Mouse (Mus musculus): ENCODE data around the gene Cstb. TPM values are rescaled to one million over a fixed set of nuclear protein-coding genes. Genes with fewer than 3 reads are reported as not detected.
A peak's percentile ranks its signal among the peaks of the same experiment; 100 is the strongest.

Gene Cstb
- total RNA-seq, 2 experiments from 2014 or later = 41.0 to 41.7 TPM

GRCm38 (mm10) chr10:78442292-78442691 is 16.8 kb downstream of the Cstb start:
- Histone ChIP-seq H3K27ac (no peak overlapping the region), H3K4me3 (no peak overlapping the region)
- DNase-seq (ENCODE audit: extremely low spot score in 1 of 2, low spot score in 2 of 2) = no peak
- TF ChIP-seq CTCF (IDR thresholded peaks at IDR 0.05) = no peak
- intact Hi-C loops (cut with DNase I) = no loop called here

- no peak overlapping the region for H3K27ac ChIP-seq
- no peak for TF ChIP-seq CTCF (IDR thresholded peaks at IDR 0.05)
- no peak for DNase-seq (ENCODE audit: extremely low spot score in 1 of 2, low spot score in 2 of 2)
- intact Hi-C loops (cut with DNase I) = no loop called here
- H3K4me3 ChIP-seq = no peak overlapping the region
These were observed 20.7 kb downstream of the Cstb start for GRCm38 (mm10) chr10:78446195-78446594.

- no peak for DNase-seq (ENCODE audit: extremely low spot score in 1 of 2, low spot score in 2 of 2)
- intact Hi-C loops (cut with DNase I) = no loop called here
- no peak overlapping the region for H3K27ac ChIP-seq
- no peak for TF ChIP-seq CTCF (IDR thresholded peaks at IDR 0.05)
- no peak overlapping the region for H3K4me3 ChIP-seq
These were observed 21.9 kb downstream of the Cstb start for GRCm38 (mm10) chr10:78447396-78447795.

- peak; percentile 41 for TF ChIP-seq CTCF (IDR thresholded peaks at IDR 0.05)
- Histone ChIP-seq H3K27ac (no peak overlapping the region), H3K4me3 (no peak overlapping the region)
- intact Hi-C loops (cut with DNase I) = no loop called here
- no peak for DNase-seq (ENCODE audit: extremely low spot score in 1 of 2, low spot score in 2 of 2)
These were observed 25.3 kb downstream of the Cstb start for GRCm38 (mm10) chr10:78450761-78451160.

GRCm38 (mm10) chr10:78452641-78453040 is 27.2 kb downstream of the Cstb start:
- intact Hi-C loops (cut with DNase I) = no loop called here
- Histone ChIP-seq H3K27ac (peak overlapping the region; percentile 79), H3K4me3 (no peak overlapping the region)
- DNase-seq (ENCODE audit: extremely low spot score in 1 of 2, low spot score in 2 of 2) = no peak
- TF ChIP-seq CTCF (IDR thresholded peaks at IDR 0.05) = no peak

- TF ChIP-seq CTCF (IDR thresholded peaks at IDR 0.05) = no peak
- no peak overlapping the region for H3K4me3 ChIP-seq
- intact Hi-C loops (cut with DNase I) = no loop called here
- no peak for DNase-seq (ENCODE audit: extremely low spot score in 1 of 2, low spot score in 2 of 2)
- peak overlapping the region; percentile 66 for H3K27ac ChIP-seq
These were observed 31.2 kb downstream of the Cstb start for GRCm38 (mm10) chr10:78456696-78457095.

- no peak overlapping the region for H3K4me3 ChIP-seq
- peak in 1 of 2 experiments; percentile 63 for DNase-seq (ENCODE audit: extremely low spot score in 1 of 2, low spot score in 2 of 2)
- intact Hi-C loops (cut with DNase I) = no loop called here
- TF ChIP-seq CTCF (IDR thresholded peaks at IDR 0.05) = no peak; the same call in 1 of the 2 replicates
- H3K27ac ChIP-seq = peak overlapping the region; percentile 66
These were observed 32.3 kb downstream of the Cstb start for GRCm38 (mm10) chr10:78457495-78458347.

- H3K4me3 ChIP-seq = no peak overlapping the region
- intact Hi-C loops (cut with DNase I) = no loop called here
- H3K27ac ChIP-seq = peak overlapping the region; percentile 66
- DNase-seq (ENCODE audit: extremely low spot score in 1 of 2, low spot score in 2 of 2) = no peak
- no peak for TF ChIP-seq CTCF (IDR thresholded peaks at IDR 0.05)
These were observed 33.1 kb downstream of the Cstb start for GRCm38 (mm10) chr10:78458348-78459111.

GRCm38 (mm10) chr10:78460463-78460862 is 35.0 kb downstream of the Cstb start:
- intact Hi-C loops (cut with DNase I) = no loop called here
- no peak for TF ChIP-seq CTCF (IDR thresholded peaks at IDR 0.05)

GRCm38 (mm10) chr10:78461767-78462166 is 36.3 kb downstream of the Cstb start:
- Histone ChIP-seq H3K4me3 (no peak overlapping the region), H3K27ac (no peak overlapping the region)
- no peak for DNase-seq (ENCODE audit: extremely low spot score in 1 of 2, low spot score in 2 of 2)
- TF ChIP-seq CTCF (IDR thresholded peaks at IDR 0.05) = peak; percentile 48
- intact Hi-C loops (cut with DNase I) = no loop called here

More at GRCm38 (mm10) chr10:78460463-78460862, 35.0 kb downstream of the Cstb start:
- no peak for DNase-seq (ENCODE audit: extremely low spot score in 1 of 2, low spot score in 2 of 2)
- Histone ChIP-seq H3K4me3 (no peak overlapping the region), H3K27ac (peak overlapping the region; percentile 72)

GRCm38 (mm10) chr10:78462945-78463768 is 37.7 kb downstream of the Cstb start:
- intact Hi-C loops (cut with DNase I) = no loop called here
- peak overlapping the region; percentile 97 for H3K4me3 ChIP-seq
- peak overlapping the region; percentile 86 for H3K27ac ChIP-seq

More at GRCm38 (mm10) chr10:78462945-78463768, 37.7 kb downstream of the Cstb start:
- no peak for TF ChIP-seq CTCF (IDR thresholded peaks at IDR 0.05)
- no peak for DNase-seq (ENCODE audit: extremely low spot score in 1 of 2, low spot score in 2 of 2)

Measured in left cerebral cortex, adult 2 months (tissue).